Mouse (Mus musculus) limb, embryonic 15.5 days (tissue): Measurements from ENCODE around the gene Ninl. TPM values are rescaled to one million over a fixed set of nuclear protein-coding genes. Genes with fewer than 3 reads are reported as not detected.
"Not testable (repeated sequence)": the region's sequence is repeated elsewhere in the genome, so short reads cannot be mapped to it uniquely, and the experiment has no call there.

Experiments used
- ATAC-seq: fragments of 200-750 bp; cut with Nextera tagmentation; 2 replicates; pipeline ENCODE4 v1.8.0; 2017; ENCODE audit warnings: low read depth, moderate TSS enrichment; ENCODE audit not compliant: insufficient number of reproducible peaks, low FRiP score, low TSS enrichment
- H3K27ac ChIP-seq: fragments of 300-500 bp; sonication (generic); 2 replicates; pipeline ENCODE4 v1.5.1; 2015; ENCODE audit warnings: moderate library complexity, mild to moderate bottlenecking, inconsistent platforms
- H3K27me3 ChIP-seq: fragments of 300-500 bp; sonication (generic); 2 replicates; pipeline ENCODE4 v1.6.1; 2015; ENCODE audit warnings: inconsistent platforms
- H3K36me3 ChIP-seq: fragments of 300-500 bp; sonication (generic); 2 replicates; pipeline ENCODE4 v1.6.1; 2015; ENCODE audit warnings: inconsistent platforms
- H3K4me1 ChIP-seq: fragments of 300-500 bp; sonication (generic); 2 replicates; pipeline ENCODE4 v1.6.1; 2015; ENCODE audit warnings: inconsistent platforms
- H3K4me2 ChIP-seq: fragments of 300-500 bp; sonication (generic); 2 replicates; pipeline ENCODE4 v1.6.1; 2015; ENCODE audit warnings: mild to moderate bottlenecking, inconsistent platforms
- H3K4me3 ChIP-seq: fragments of 300-500 bp; sonication (generic); 2 replicates; pipeline ENCODE4 v1.5.1; 2015; ENCODE audit warnings: mild to moderate bottlenecking, inconsistent platforms
- H3K9ac ChIP-seq: fragments of 300-500 bp; sonication (generic); 2 replicates; pipeline ENCODE4 v1.6.1; 2015; ENCODE audit warnings: inconsistent platforms
- H3K9me3 ChIP-seq: fragments of 300-500 bp; sonication (generic); 2 replicates; pipeline ENCODE4 v1.6.1; 2016; ENCODE audit warnings: inconsistent platforms
- WGBS: fragments of 180-500 bp; shearing (Covaris S2); methylation state at CpG from one replicate; pipeline ENCODE4 v1.1.7; 2015; 5-methylcytosine and 5-hydroxymethylcytosine counted together
- polyA plus RNA-seq: library from polyadenylated mRNA; unstranded; fragments of >200 nt; fragmentation: Nextera tagmentation; extraction: Ambion mirVana; gene quantifications from 2 replicates; pipeline ENCODE4 v1.2.1, GENCODE M21; 2015

Ninl gene
- polyA plus RNA-seq, 1 experiment from 2014 or later: 6.1 TPM

- H3K4me1 ChIP-seq: no peaks in the 10 kb centered on the region
- H3K9ac ChIP-seq: no peak overlapping the region
- H3K27ac ChIP-seq: no peak overlapping the region
- peaks cover 20% of the 10 kb centered on the region; the same call in 1 of the 2 replicates for H3K36me3 ChIP-seq
- H3K4me2 ChIP-seq: no peak overlapping the region
- no peaks in the 10 kb centered on the region for H3K9me3 ChIP-seq
- no peaks in the 10 kb centered on the region for H3K27me3 ChIP-seq
- ATAC-seq: no peak
- 88% methylated on average over 3 of the region's 3 CpGs for WGBS
- no peak overlapping the region for H3K4me3 ChIP-seq
Measured at GRCm38 (mm10) chr2:150920543-150920942, 118.6 kb downstream of the Ninl start.

GRCm38 (mm10) chr2:150918720-150919119 lies 120.5 kb downstream of the Ninl start:
- no peak overlapping the region for H3K4me2 ChIP-seq
- no peak for ATAC-seq

GRCm38 (mm10) chr2:150915786-150916185 lies 123.4 kb downstream of the Ninl start:
- Histone ChIP-seq H3K27me3 (no peaks in the 10 kb centered on the region), H3K36me3 (peaks cover 13% of the 10 kb centered on the region; the same call in 1 of the 2 replicates), H3K4me1 (no peaks in the 10 kb centered on the region), H3K9me3 (no peaks in the 10 kb centered on the region), H3K4me2 (no peak overlapping the region), H3K4me3 (no peak overlapping the region), H3K27ac (no peak overlapping the region), H3K9ac (no peak overlapping the region)
- WGBS: 84% methylated on average over 5 of the region's 5 CpGs
- no peak for ATAC-seq

More at GRCm38 (mm10) chr2:150918720-150919119, 120.5 kb downstream of the Ninl start:
- Histone ChIP-seq H3K4me1 (no peaks in the 10 kb centered on the region), H3K9ac (no peak overlapping the region), H3K4me3 (no peak overlapping the region), H3K9me3 (no peaks in the 10 kb centered on the region), H3K36me3 (peaks cover 17% of the 10 kb centered on the region; the same call in 1 of the 2 replicates), H3K27ac (no peak overlapping the region), H3K27me3 (no peaks in the 10 kb centered on the region)
- WGBS: 91% methylated on average over 3 of the region's 3 CpGs

GRCm38 (mm10) chr2:150914781-150915515 lies 124.2 kb downstream of the Ninl start:
- Histone ChIP-seq H3K9ac (no peak overlapping the region), H3K4me1 (no peaks in the 10 kb centered on the region), H3K36me3 (peaks cover 13% of the 10 kb centered on the region; the same call in 1 of the 2 replicates), H3K4me3 (no peak overlapping the region), H3K27me3 (no peaks in the 10 kb centered on the region), H3K27ac (no peak overlapping the region), H3K9me3 (no peaks in the 10 kb centered on the region), H3K4me2 (no peak overlapping the region)
- WGBS: 77% methylated on average over 4 of the region's 4 CpGs
- ATAC-seq: no peak

- Histone ChIP-seq H3K9me3 (no peaks in the 10 kb centered on the region), H3K27ac (no peak overlapping the region), H3K9ac (peak overlapping the region; percentile 51), H3K4me2 (peak overlapping the region; percentile 58), H3K4me1 (0 out of 2 replicates have a peak, but pooled peaks cover 2% of the 10 kb centered on the region), H3K36me3 (no peaks in the 10 kb centered on the region; the same call in 1 of the 2 replicates), H3K4me3 (peak overlapping the region; percentile 79), H3K27me3 (no peaks in the 10 kb centered on the region)
- ATAC-seq: no peak
- WGBS: 38% methylated on average over 7 of the region's 10 CpGs
Measured at GRCm38 (mm10) chr2:150910295-150910881, 128.8 kb downstream of the Ninl start.

GRCm38 (mm10) chr2:150909429-150910039 lies 129.6 kb downstream of the Ninl start:
- Histone ChIP-seq H3K9me3 (no peaks in the 10 kb centered on the region), H3K36me3 (no peaks in the 10 kb centered on the region; the same call in 1 of the 2 replicates), H3K4me2 (peak overlapping the region; percentile 58), H3K9ac (peak overlapping the region; percentile 51), H3K4me3 (peak overlapping the region; percentile 79), H3K27ac (peak overlapping the region; percentile 89), H3K4me1 (0 out of 2 replicates have a peak, but pooled peaks cover 2% of the 10 kb centered on the region), H3K27me3 (no peaks in the 10 kb centered on the region)
- peak; percentile 93 for ATAC-seq
- under 1% methylated on average over 35 of the region's 35 CpGs for WGBS

- 48% methylated on average over 6 of the region's 6 CpGs for WGBS
- H3K4me1 ChIP-seq, H3K27ac ChIP-seq, H3K9ac ChIP-seq, H3K36me3 ChIP-seq, ATAC-seq, H3K9me3 ChIP-seq, H3K27me3 ChIP-seq: not testable (repeated sequence)
- Histone ChIP-seq H3K4me3 (peak overlapping the region; percentile 79), H3K4me2 (peak overlapping the region; percentile 58)
Measured at GRCm38 (mm10) chr2:150908881-150909280, 130.3 kb downstream of the Ninl start.

GRCm38 (mm10) chr2:150904936-150905450 lies 134.2 kb downstream of the Ninl start, which contains the start of gene Gins1:
TSS of gene Gins1 (plus strand) at chr2:150905400.
- 43% methylated on average over 9 of the region's 9 CpGs for WGBS
- Histone ChIP-seq H3K4me1 (peaks cover 11% of the 10 kb centered on the region), H3K36me3 (peaks cover 2% of the 10 kb centered on the region; the same call in 1 of the 2 replicates), H3K9me3 (no peaks in the 10 kb centered on the region), H3K27me3 (no peaks in the 10 kb centered on the region), H3K4me2 (peak within 1 kb of the TSS; percentile 89), H3K27ac (peak within 1 kb of the TSS; percentile 90), H3K9ac (peak within 1 kb of the TSS; percentile 72), H3K4me3 (peak within 1 kb of the TSS; percentile 90)
- ATAC-seq: no peak

GRCm38 (mm10) chr2:150904272-150904935 lies 134.8 kb downstream of the Ninl start, which contains the start of gene Abhd12:
TSS of gene Abhd12 (minus strand) at chr2:150904741.
- Histone ChIP-seq H3K4me3 (peak within 1 kb of the TSS; percentile 90), H3K36me3 (peaks cover 3% of the 10 kb centered on the region; the same call in 1 of the 2 replicates), H3K4me1 (peaks cover 11% of the 10 kb centered on the region), H3K9me3 (no peaks in the 10 kb centered on the region), H3K9ac (peak within 1 kb of the TSS; percentile 72), H3K4me2 (peak within 1 kb of the TSS; percentile 89), H3K27me3 (no peaks in the 10 kb centered on the region), H3K27ac (peak within 1 kb of the TSS; percentile 90)
- under 1% methylated on average over 72 of the region's 72 CpGs for WGBS
- peak; percentile 98 for ATAC-seq

GRCm38 (mm10) chr2:150902347-150902746 lies 136.8 kb downstream of the Ninl start:
- Histone ChIP-seq H3K9me3 (no peaks in the 10 kb centered on the region), H3K4me3 (no peak overlapping the region), H3K4me2 (no peak overlapping the region), H3K27me3 (no peaks in the 10 kb centered on the region), H3K9ac (no peak overlapping the region), H3K36me3 (peaks cover 3% of the 10 kb centered on the region; the same call in 1 of the 2 replicates), H3K27ac (no peak overlapping the region), H3K4me1 (peaks cover 10% of the 10 kb centered on the region)
- 89% methylated on average over 8 of the region's 8 CpGs for WGBS
- ATAC-seq: no peak

- no peak overlapping the region for H3K4me3 ChIP-seq
- no peak overlapping the region for H3K9ac ChIP-seq
- peaks cover 3% of the 10 kb centered on the region; the same call in 1 of the 2 replicates for H3K36me3 ChIP-seq
- peaks cover 10% of the 10 kb centered on the region for H3K4me1 ChIP-seq
- 92% methylated on average over 6 of the region's 6 CpGs for WGBS
- H3K27ac ChIP-seq: no peak overlapping the region
- ATAC-seq: no peak
- no peaks in the 10 kb centered on the region for H3K9me3 ChIP-seq
- no peak overlapping the region for H3K4me2 ChIP-seq
- H3K27me3 ChIP-seq: no peaks in the 10 kb centered on the region
Measured at GRCm38 (mm10) chr2:150900341-150900740, 138.8 kb downstream of the Ninl start.
